Mouse (Mus musculus): ENCODE measurements around the gene Mettl7b. TPM values are rescaled to one million over a fixed set of nuclear protein-coding genes. Genes with fewer than 3 reads are reported as not detected.

Mettl7b gene
- polyA plus RNA-seq, 1 experiment from 2014 or later, result not detected

- no peak for ATAC-seq (ENCODE audit: low FRiP score)
- Histone ChIP-seq H3K36me3 (ENCODE audit: control insufficient read depth, insufficient read depth, low read length) (no peaks in the 10 kb centered on the region), H3K27me3 (ENCODE audit: control insufficient read depth, insufficient read depth, low read length) (peaks cover 28% of the 10 kb centered on the region; the same call in 1 of the 2 replicates)
These were observed 24.9 kb downstream of the Mettl7b start for GRCm38 (mm10) chr10:128935826-128936440.

GRCm38 (mm10) chr10:128934997-128935787 lies 25.6 kb downstream of the Mettl7b start:
- Histone ChIP-seq H3K4me3 (ENCODE audit: low read depth, low read length) (no peak overlapping the region), H3K9me3 (ENCODE audit: control insufficient read depth, low read length) (no peaks in the 10 kb centered on the region), H3K9ac (ENCODE audit: low read depth, low read length) (no peak overlapping the region), H3K27ac (ENCODE audit: low read depth, low read length) (no peak overlapping the region), H3K36me3 (ENCODE audit: control insufficient read depth, insufficient read depth, low read length) (no peaks in the 10 kb centered on the region), H3K27me3 (ENCODE audit: control insufficient read depth, insufficient read depth, low read length) (peaks cover 28% of the 10 kb centered on the region; the same call in 1 of the 2 replicates), H3K4me2 (replicated peaks; ENCODE audit: low read depth, low read length) (no peak overlapping the region), H3K4me1 (replicated peaks; ENCODE audit: control insufficient read depth, insufficient read depth, low read length) (no peaks in the 10 kb centered on the region)
- WGBS, result 64% methylated on average over 7 of the region's 7 CpGs
- ATAC-seq (ENCODE audit: low FRiP score) (no peak), DNase-seq (ENCODE audit: low spot score) (no peak)

More at GRCm38 (mm10) chr10:128935826-128936440, 24.9 kb downstream of the Mettl7b start:
- no peak overlapping the region for H3K9ac ChIP-seq (ENCODE audit: low read depth, low read length)
- H3K4me1 ChIP-seq (replicated peaks; ENCODE audit: control insufficient read depth, insufficient read depth, low read length), result no peaks in the 10 kb centered on the region
- H3K27ac ChIP-seq (ENCODE audit: low read depth, low read length), result no peak overlapping the region
- no peak for DNase-seq (ENCODE audit: low spot score)
- no peak overlapping the region for H3K4me2 ChIP-seq (replicated peaks; ENCODE audit: low read depth, low read length)
- H3K9me3 ChIP-seq (ENCODE audit: control insufficient read depth, low read length), result no peaks in the 10 kb centered on the region
- no peak overlapping the region for H3K4me3 ChIP-seq (ENCODE audit: low read depth, low read length)
- 71% methylated on average over 8 of the region's 8 CpGs for WGBS

GRCm38 (mm10) chr10:128933976-128934721 lies 26.6 kb downstream of the Mettl7b start:
- Histone ChIP-seq H3K9ac (ENCODE audit: low read depth, low read length) (peak overlapping the region; percentile 45), H3K4me1 (replicated peaks; ENCODE audit: control insufficient read depth, insufficient read depth, low read length) (no peaks in the 10 kb centered on the region), H3K27me3 (ENCODE audit: control insufficient read depth, insufficient read depth, low read length) (peaks cover 31% of the 10 kb centered on the region; the same call in 1 of the 2 replicates), H3K4me3 (ENCODE audit: low read depth, low read length) (peak overlapping the region; percentile 39), H3K27ac (ENCODE audit: low read depth, low read length) (no peak overlapping the region), H3K4me2 (replicated peaks; ENCODE audit: low read depth, low read length) (peak overlapping the region; percentile 80), H3K36me3 (ENCODE audit: control insufficient read depth, insufficient read depth, low read length) (no peaks in the 10 kb centered on the region), H3K9me3 (ENCODE audit: control insufficient read depth, low read length) (no peaks in the 10 kb centered on the region)
- DNase-seq (ENCODE audit: low spot score) (peak; percentile 45), ATAC-seq (ENCODE audit: low FRiP score) (peak; percentile 49)
- WGBS, result 4% methylated on average over 21 of the region's 21 CpGs

- DNase-seq (ENCODE audit: low spot score) (peak; percentile 67), ATAC-seq (ENCODE audit: low FRiP score) (peak; percentile 89)
- H3K36me3 ChIP-seq (ENCODE audit: control insufficient read depth, insufficient read depth, low read length), result no peaks in the 10 kb centered on the region
These were observed 27.2 kb downstream of the Mettl7b start, which contains the start of gene Itga7 for GRCm38 (mm10) chr10:128933574-128933973. Itga7 (plus strand) TSS chr10:128933818.

GRCm38 (mm10) chr10:128931441-128931840 lies 29.3 kb downstream of the Mettl7b start:
- WGBS, result 75% methylated on average over 2 of the region's 2 CpGs
- peaks cover 31% of the 10 kb centered on the region; the same call in 1 of the 2 replicates for H3K27me3 ChIP-seq (ENCODE audit: control insufficient read depth, insufficient read depth, low read length)
- ATAC-seq (ENCODE audit: low FRiP score), result no peak

More at GRCm38 (mm10) chr10:128933574-128933973, 27.2 kb downstream of the Mettl7b start, which contains the start of gene Itga7:
- peak within 1 kb of the TSS; percentile 39 for H3K4me3 ChIP-seq (ENCODE audit: low read depth, low read length)
- peaks cover 31% of the 10 kb centered on the region; the same call in 1 of the 2 replicates for H3K27me3 ChIP-seq (ENCODE audit: control insufficient read depth, insufficient read depth, low read length)
- H3K9ac ChIP-seq (ENCODE audit: low read depth, low read length), result peak within 1 kb of the TSS; percentile 45
- H3K4me1 ChIP-seq (replicated peaks; ENCODE audit: control insufficient read depth, insufficient read depth, low read length), result no peaks in the 10 kb centered on the region
- H3K9me3 ChIP-seq (ENCODE audit: control insufficient read depth, low read length), result no peaks in the 10 kb centered on the region
- no peak within 1 kb of the TSS for H3K27ac ChIP-seq (ENCODE audit: low read depth, low read length)
- under 1% methylated on average over 26 of the region's 26 CpGs for WGBS
- H3K4me2 ChIP-seq (replicated peaks; ENCODE audit: low read depth, low read length), result peak within 1 kb of the TSS; percentile 80

GRCm38 (mm10) chr10:128929638-128930378 lies 31.0 kb downstream of the Mettl7b start:
- ATAC-seq (ENCODE audit: low FRiP score) (no peak), DNase-seq (ENCODE audit: low spot score) (no peak)
- Histone ChIP-seq H3K36me3 (ENCODE audit: control insufficient read depth, insufficient read depth, low read length) (no peaks in the 10 kb centered on the region), H3K4me1 (replicated peaks; ENCODE audit: control insufficient read depth, insufficient read depth, low read length) (no peaks in the 10 kb centered on the region), H3K4me3 (ENCODE audit: low read depth, low read length) (no peak overlapping the region), H3K27ac (ENCODE audit: low read depth, low read length) (no peak overlapping the region), H3K9ac (ENCODE audit: low read depth, low read length) (no peak overlapping the region), H3K4me2 (replicated peaks; ENCODE audit: low read depth, low read length) (no peak overlapping the region), H3K9me3 (ENCODE audit: control insufficient read depth, low read length) (no peaks in the 10 kb centered on the region), H3K27me3 (ENCODE audit: control insufficient read depth, insufficient read depth, low read length) (peaks cover 25% of the 10 kb centered on the region; the same call in 1 of the 2 replicates)
- 72% methylated on average over 7 of the region's 7 CpGs for WGBS

More at GRCm38 (mm10) chr10:128931441-128931840, 29.3 kb downstream of the Mettl7b start:
- Histone ChIP-seq H3K9ac (ENCODE audit: low read depth, low read length) (no peak overlapping the region), H3K9me3 (ENCODE audit: control insufficient read depth, low read length) (no peaks in the 10 kb centered on the region), H3K27ac (ENCODE audit: low read depth, low read length) (no peak overlapping the region), H3K4me1 (replicated peaks; ENCODE audit: control insufficient read depth, insufficient read depth, low read length) (no peaks in the 10 kb centered on the region), H3K4me2 (replicated peaks; ENCODE audit: low read depth, low read length) (no peak overlapping the region), H3K36me3 (ENCODE audit: control insufficient read depth, insufficient read depth, low read length) (no peaks in the 10 kb centered on the region), H3K4me3 (ENCODE audit: low read depth, low read length) (no peak overlapping the region)
- no peak for DNase-seq (ENCODE audit: low spot score)

- no peak overlapping the region for H3K4me3 ChIP-seq (ENCODE audit: low read depth, low read length)
- H3K4me1 ChIP-seq (replicated peaks; ENCODE audit: control insufficient read depth, insufficient read depth, low read length), result no peaks in the 10 kb centered on the region; the same call in 1 of the 2 replicates
- DNase-seq (ENCODE audit: low spot score), result no peak
- H3K27ac ChIP-seq (ENCODE audit: low read depth, low read length), result no peak overlapping the region
- WGBS, result 32% methylated on average over 4 of the region's 4 CpGs
- no peak overlapping the region for H3K4me2 ChIP-seq (replicated peaks; ENCODE audit: low read depth, low read length)
- H3K9me3 ChIP-seq (ENCODE audit: control insufficient read depth, low read length), result no peaks in the 10 kb centered on the region
- no peak overlapping the region for H3K9ac ChIP-seq (ENCODE audit: low read depth, low read length)
- peaks cover 13% of the 10 kb centered on the region; the same call in 1 of the 2 replicates for H3K27me3 ChIP-seq (ENCODE audit: control insufficient read depth, insufficient read depth, low read length)
- H3K36me3 ChIP-seq (ENCODE audit: control insufficient read depth, insufficient read depth, low read length), result no peaks in the 10 kb centered on the region
- no peak for ATAC-seq (ENCODE audit: low FRiP score)
These were observed 32.4 kb downstream of the Mettl7b start for GRCm38 (mm10) chr10:128928356-128928755.

- Histone ChIP-seq H3K27ac (ENCODE audit: low read depth, low read length) (peak within 1 kb of the TSS; percentile 82), H3K9ac (ENCODE audit: low read depth, low read length) (peak within 1 kb of the TSS; percentile 87), H3K4me2 (replicated peaks; ENCODE audit: low read depth, low read length) (peak within 1 kb of the TSS; percentile 69), H3K4me3 (ENCODE audit: low read depth, low read length) (peak within 1 kb of the TSS; percentile 83), H3K36me3 (ENCODE audit: control insufficient read depth, insufficient read depth, low read length) (no peaks in the 10 kb centered on the region), H3K4me1 (replicated peaks; ENCODE audit: control insufficient read depth, insufficient read depth, low read length) (peaks cover 2% of the 10 kb centered on the region; the same call in 1 of the 2 replicates), H3K9me3 (ENCODE audit: control insufficient read depth, low read length) (no peaks in the 10 kb centered on the region), H3K27me3 (ENCODE audit: control insufficient read depth, insufficient read depth, low read length) (no peaks in the 10 kb centered on the region)
- WGBS, result 72% methylated on average over 9 of the region's 9 CpGs
- DNase-seq (ENCODE audit: low spot score) (no peak), ATAC-seq (ENCODE audit: low FRiP score) (peak; percentile 1; the same call in 1 of the 2 replicates)
These were observed 36.9 kb downstream of the Mettl7b start, which contains the start of gene Bloc1s1 for GRCm38 (mm10) chr10:128923935-128924334. Bloc1s1 (minus strand) TSS chr10:128924035.

Measured in hindbrain, embryonic 11.5 days (tissue).